Mouse (Mus musculus) stomach, postnatal 0 days (tissue): ENCODE results near the gene Magea6. TPM values are rescaled to one million over a fixed set of nuclear protein-coding genes. Genes with fewer than 3 reads are reported as not detected.
"Not testable (repeated sequence)": the region's sequence is repeated elsewhere in the genome, so short reads cannot be mapped to it uniquely, and the experiment has no call there.

Experiments used
- ATAC-seq: fragments of 200-750 bp; cut with Nextera tagmentation; 2 replicates; pipeline ENCODE4 v1.8.0; 2017; ENCODE audit not compliant: low FRiP score, low TSS enrichment
- DNase-seq: peaks from one replicate; pipeline ENCODE4 v3.0.0-alpha.2; 2016; ENCODE audit warnings: low spot score
- H3K27ac ChIP-seq: fragments of 300-500 bp; sonication (generic); replicated peaks from 2 replicates; pipeline ENCODE4 v1.5.1; 2014; ENCODE audit warnings: mild to moderate bottlenecking, control low read depth
- H3K27me3 ChIP-seq: fragments of 300-500 bp; sonication (generic); 2 replicates; pipeline ENCODE4 v1.6.1; 2014; ENCODE audit warnings: low read length; ENCODE audit not compliant: control insufficient read depth, insufficient read depth
- H3K36me3 ChIP-seq: fragments of 300-500 bp; sonication (generic); 2 replicates; pipeline ENCODE4 v1.6.1; 2014; ENCODE audit warnings: low read length, mixed read lengths; ENCODE audit not compliant: control insufficient read depth, insufficient read depth
- H3K4me1 ChIP-seq: fragments of 300-500 bp; sonication (generic); replicated peaks from 2 replicates; pipeline ENCODE4 v1.6.1; 2014; ENCODE audit warnings: antibody characterized with exemption; ENCODE audit not compliant: control insufficient read depth, insufficient read depth
- H3K4me2 ChIP-seq: fragments of 300-500 bp; sonication (generic); replicated peaks from 2 replicates; pipeline ENCODE4 v1.6.1; 2014; ENCODE audit warnings: low read depth, mild to moderate bottlenecking, control low read depth, moderate library complexity
- H3K4me3 ChIP-seq: fragments of 300-500 bp; sonication (generic); 2 replicates; pipeline ENCODE4 v1.5.1; 2014; ENCODE audit warnings: low read depth, low read length, control low read depth
- H3K9ac ChIP-seq: fragments of 300-500 bp; sonication (generic); 2 replicates; pipeline ENCODE4 v1.6.1; 2014; ENCODE audit warnings: mild to moderate bottlenecking, low read length, control low read depth, mixed read lengths
- H3K9me3 ChIP-seq: fragments of 300-500 bp; sonication (generic); 2 replicates; pipeline ENCODE4 v1.6.1; 2016; ENCODE audit warnings: low read length; ENCODE audit not compliant: control insufficient read depth
- WGBS: fragments of 180-500 bp; shearing (Covaris S2); extraction: QIAGEN DNeasy Blood & Tissue Kit; methylation state at CpG from one replicate; pipeline ENCODE4 v1.1.7; 2014; 5-methylcytosine and 5-hydroxymethylcytosine counted together
- polyA plus RNA-seq: library from polyadenylated mRNA; unstranded; fragments of >200 nt; fragmentation: Nextera tagmentation; extraction: Ambion mirVana; gene quantifications from 2 replicates; pipeline ENCODE4 v1.2.1, GENCODE M21; 2015

Magea6 gene
- polyA plus RNA-seq, result not detected in 2 replicates

- H3K36me3 ChIP-seq, H3K27ac ChIP-seq, H3K4me3 ChIP-seq, H3K9ac ChIP-seq, H3K27me3 ChIP-seq, H3K4me2 ChIP-seq, H3K9me3 ChIP-seq, DNase-seq, H3K4me1 ChIP-seq, ATAC-seq: not testable (repeated sequence)
- WGBS, result 56% methylated on average over 1 of the region's 1 CpGs
These were observed at the start of gene Magea6 for GRCm38 (mm10) chrX:154935887-154936286. Gene Magea6, minus strand, starts transcription at chrX:154935987.

GRCm38 (mm10) chrX:154949405-154949804 lies 13.6 kb upstream of the Magea6 start, which contains the start of gene Magea3:
Gene Magea3, minus strand, starts transcription at chrX:154949505.
- not testable (repeated sequence) for H3K9ac ChIP-seq, H3K27me3 ChIP-seq, H3K36me3 ChIP-seq, H3K4me1 ChIP-seq, H3K9me3 ChIP-seq, H3K4me3 ChIP-seq, H3K27ac ChIP-seq, DNase-seq, H3K4me2 ChIP-seq, ATAC-seq
- 42% methylated on average over 1 of the region's 1 CpGs for WGBS

DNA sequence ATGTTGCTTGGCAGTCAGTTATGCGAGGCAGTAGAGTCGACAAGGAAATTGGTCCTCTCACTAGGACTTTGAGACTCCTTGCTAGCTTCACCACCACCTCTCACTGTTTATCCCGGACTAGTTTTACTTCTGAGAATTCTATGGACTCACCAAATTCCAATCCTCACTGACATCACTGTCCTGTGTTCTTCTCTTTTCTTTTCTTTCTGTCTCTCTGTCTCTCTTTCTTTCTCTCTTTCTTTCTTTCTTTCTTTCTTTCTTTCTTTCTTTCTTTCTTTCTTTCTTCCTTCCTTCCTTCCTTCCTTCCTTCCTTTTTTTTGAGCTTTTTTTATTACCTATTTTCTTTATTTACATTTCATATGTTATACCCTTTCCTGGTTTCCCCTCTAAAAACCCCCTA lies 45.6 kb downstream of the Magea6 start, which contains the start of gene Cldn34b1:
Gene Cldn34b1, minus strand, starts transcription at position 101 of the 400 bp plus-strand sequence.
- WGBS, result 85% methylated on average over 3 of the region's 3 CpGs
- H3K27ac ChIP-seq, result not testable (repeated sequence)

More for the DNA sequence above, 45.6 kb downstream of the Magea6 start, which contains the start of gene Cldn34b1:
- ATAC-seq, H3K9ac ChIP-seq, H3K9me3 ChIP-seq, DNase-seq, H3K36me3 ChIP-seq, H3K4me3 ChIP-seq, H3K27me3 ChIP-seq, H3K4me2 ChIP-seq, H3K4me1 ChIP-seq: not testable (repeated sequence)

Other genes with a start within 250 kb of the Magea6 start
- gene Cldn34b1, start 45.7 kb downstream of the Magea6 start, polyA plus RNA-seq, result not detected in 2 replicates
- gene Magea3, start 13.5 kb upstream of the Magea6 start, polyA plus RNA-seq, result not detected in 2 replicates
- gene Magea8, start 59.9 kb upstream of the Magea6 start, polyA plus RNA-seq, result not detected in 2 replicates
- gene Magea5, start 127.2 kb upstream of the Magea6 start, polyA plus RNA-seq, result not detected in 2 replicates
- gene Magea1, start 153.8 kb upstream of the Magea6 start, polyA plus RNA-seq, result not detected in 2 replicates
- not detected in 2 replicates for gene Magea2, start 157.7 kb upstream of the Magea6 start, polyA plus RNA-seq
- not detected in 2 replicates for gene Cldn34b2, start 192.4 kb upstream of the Magea6 start, polyA plus RNA-seq